Mouse (Mus musculus) erythroid progenitor cell, adult 5-6 weeks (primary cell): ENCODE data around the gene Ralgps1. TPM values are rescaled to one million over a fixed set of nuclear protein-coding genes. Genes with fewer than 3 reads are reported as not detected.

ENCODE experiments used
- ATAC-seq: replicated peaks from 2 replicates; pipeline ENCODE4 v1.8.0; 2016; ENCODE audit warnings: moderate number of reproducible peaks, mild to moderate bottlenecking, moderate TSS enrichment, inconsistent platforms; ENCODE audit not compliant: poor library complexity, low FRiP score, severe bottlenecking
- total RNA-seq, 2 experiments: library from RNA; stranded (forward) in 1 of 2; stranded (reverse) in 1 of 2; fragments of 150-400 nt in 1 of 2; fragments of 186-747, 209-891 nt in 1 of 2; gene quantifications; 2 replicates each; pipeline versions ENCODE4 v1.2.3 to v1.2.4; 2015 to 2017; ENCODE audit warnings: low replicate concordance in 2 of 2

Ralgps1 gene
- total RNA-seq, 2 experiments from 2014 or later, result not detected

- ATAC-seq, result no peak
Observed at GRCm38 (mm10) chr2:33253572-33254190, 117.6 kb downstream of the Ralgps1 start.

- ATAC-seq, result no peak
Observed at GRCm38 (mm10) chr2:33252751-33253150, 118.5 kb downstream of the Ralgps1 start.

DNA sequence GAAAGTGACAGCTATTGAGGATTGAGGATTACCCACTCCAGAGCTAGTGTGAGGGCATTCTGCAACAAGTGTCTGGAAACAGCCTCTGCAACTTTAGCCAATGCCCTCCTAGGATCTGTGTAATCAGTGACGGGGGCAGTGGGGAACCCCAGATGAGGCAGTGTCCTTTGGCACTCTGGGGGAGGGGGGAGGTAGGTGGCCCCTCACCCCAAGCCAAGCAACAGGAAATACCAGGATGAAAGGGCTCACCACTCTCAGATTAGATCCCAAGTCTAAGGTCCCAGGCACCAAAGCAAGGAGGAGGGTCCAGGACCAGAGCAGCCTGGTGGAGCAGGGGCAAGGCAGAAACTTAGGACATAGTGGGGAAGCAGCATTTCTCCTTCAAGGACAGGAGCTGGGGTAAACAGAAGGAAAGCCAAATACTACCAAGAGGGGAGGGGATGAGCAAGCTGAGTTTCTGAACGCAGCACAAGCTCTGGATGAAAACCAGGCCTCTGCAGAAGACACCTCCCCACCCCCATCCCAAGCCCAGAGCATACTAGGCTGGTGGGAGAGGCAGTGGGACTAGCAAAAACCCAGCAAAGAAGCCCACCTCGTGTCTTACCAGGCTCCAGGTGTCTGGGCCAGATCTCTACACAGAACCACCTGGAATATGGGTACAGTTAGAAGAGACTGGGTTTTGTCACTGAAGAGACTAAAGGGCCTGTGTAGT lies 121.2 kb downstream of the Ralgps1 start:
- ATAC-seq, result no peak

GRCm38 (mm10) chr2:33248549-33248948 lies 122.7 kb downstream of the Ralgps1 start:
- no peak for ATAC-seq

GRCm38 (mm10) chr2:33246841-33247240 lies 124.4 kb downstream of the Ralgps1 start:
- no peak for ATAC-seq

DNA sequence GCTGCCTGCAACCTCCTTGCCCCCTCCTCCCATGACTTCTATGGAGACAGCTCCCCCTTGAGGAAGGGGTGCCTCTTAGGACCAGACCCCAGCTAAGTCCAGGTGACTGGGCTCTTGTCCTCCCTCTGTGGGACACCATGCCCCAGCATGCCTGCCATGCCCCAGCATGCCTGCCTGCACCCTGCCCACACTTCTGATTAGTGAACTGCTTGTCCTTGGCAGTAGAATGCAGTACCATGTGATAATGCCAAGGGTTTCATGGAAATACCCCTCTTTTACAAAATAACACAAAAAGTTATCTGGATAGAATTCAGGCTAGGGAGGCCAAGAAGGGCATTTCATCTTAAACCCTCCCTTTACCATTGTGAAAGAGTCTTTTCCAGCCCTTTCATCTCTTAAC lies 125.9 kb downstream of the Ralgps1 start:
- ATAC-seq, result no peak

- no peak for ATAC-seq
Observed at GRCm38 (mm10) chr2:33244880-33245279, 126.4 kb downstream of the Ralgps1 start.

DNA sequence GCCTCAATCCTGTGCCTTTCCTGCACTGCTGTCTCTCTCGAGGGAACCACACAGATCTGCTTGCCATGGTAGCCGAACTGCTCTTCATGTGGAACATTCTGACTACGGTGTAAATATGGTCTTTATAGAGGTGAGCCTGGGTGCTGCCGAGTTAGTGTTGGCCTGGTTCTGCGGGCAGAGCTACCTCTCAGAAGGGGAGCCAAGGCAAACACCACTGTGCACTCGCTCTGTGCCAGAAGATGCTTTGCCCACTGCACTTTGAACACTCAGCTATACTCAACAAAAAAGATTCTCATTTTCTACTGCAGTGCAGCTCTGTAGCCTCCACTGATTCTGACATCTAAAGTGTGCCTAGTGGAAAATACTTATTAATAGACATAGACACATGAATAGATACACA lies 133.7 kb downstream of the Ralgps1 start:
- ATAC-seq, result no peak

DNA sequence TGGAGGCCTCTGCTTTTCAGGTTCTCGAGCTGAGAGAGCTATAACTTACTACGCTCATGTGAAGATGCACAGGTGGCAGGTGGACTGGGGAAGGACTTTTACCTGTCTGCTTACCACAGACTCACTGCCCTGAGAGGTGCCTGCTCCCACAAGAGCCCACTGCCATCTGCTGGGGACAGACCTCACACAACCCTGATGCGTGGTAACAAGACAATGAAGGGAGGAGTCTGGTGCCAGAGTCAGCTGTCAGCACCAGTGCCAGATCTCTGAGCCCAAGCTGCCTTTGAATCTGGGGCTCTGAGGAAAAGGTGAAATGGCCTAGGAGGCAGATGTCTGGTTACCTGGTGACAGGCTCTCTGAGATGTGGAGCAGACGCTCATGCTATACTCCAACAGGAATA lies 136.4 kb downstream of the Ralgps1 start:
- no peak for ATAC-seq

GRCm38 (mm10) chr2:33233856-33234255 lies 137.4 kb downstream of the Ralgps1 start:
- ATAC-seq, result no peak

GRCm38 (mm10) chr2:33232782-33233570 lies 138.3 kb downstream of the Ralgps1 start:
- no peak for ATAC-seq

DNA sequence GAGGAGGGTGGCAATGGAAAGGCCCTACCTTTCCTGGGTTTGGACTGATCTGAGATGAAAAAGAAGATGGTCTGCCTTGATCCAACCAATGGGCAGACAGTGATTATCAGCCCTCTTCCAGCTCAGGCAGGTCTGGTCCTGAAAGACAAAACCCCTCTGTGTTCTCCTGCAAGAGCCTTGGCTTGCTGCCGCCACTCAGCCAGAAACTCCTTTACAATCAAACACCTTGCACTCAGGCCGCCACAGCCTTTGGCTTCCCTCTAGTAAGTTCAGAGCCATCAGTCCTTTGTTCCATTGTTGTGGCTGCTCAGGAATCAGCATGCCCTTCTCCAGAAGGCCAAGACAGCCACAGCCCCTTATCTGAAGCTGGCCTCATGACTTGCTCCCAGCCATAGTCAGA lies 139.5 kb downstream of the Ralgps1 start:
- ATAC-seq, result no peak

GRCm38 (mm10) chr2:33230701-33231100 lies 140.6 kb downstream of the Ralgps1 start:
- no peak for ATAC-seq

DNA sequence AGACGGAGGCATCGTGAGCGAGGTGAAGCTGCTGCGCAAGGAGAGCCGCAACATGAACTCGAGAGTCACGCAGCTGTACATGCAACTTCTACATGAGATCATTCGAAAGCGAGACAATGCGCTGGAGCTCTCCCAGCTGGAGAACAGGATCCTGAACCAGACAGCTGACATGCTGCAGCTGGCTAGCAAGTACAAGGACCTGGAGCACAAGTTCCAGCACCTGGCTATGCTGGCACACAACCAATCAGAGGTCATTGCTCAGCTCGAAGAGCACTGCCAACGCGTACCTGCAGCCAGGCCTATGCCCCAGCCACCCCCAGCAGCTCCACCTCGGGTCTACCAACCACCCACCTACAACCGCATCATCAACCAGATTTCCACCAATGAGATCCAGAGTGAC lies 142.7 kb downstream of the Ralgps1 start:
- ATAC-seq, result no peak

DNA sequence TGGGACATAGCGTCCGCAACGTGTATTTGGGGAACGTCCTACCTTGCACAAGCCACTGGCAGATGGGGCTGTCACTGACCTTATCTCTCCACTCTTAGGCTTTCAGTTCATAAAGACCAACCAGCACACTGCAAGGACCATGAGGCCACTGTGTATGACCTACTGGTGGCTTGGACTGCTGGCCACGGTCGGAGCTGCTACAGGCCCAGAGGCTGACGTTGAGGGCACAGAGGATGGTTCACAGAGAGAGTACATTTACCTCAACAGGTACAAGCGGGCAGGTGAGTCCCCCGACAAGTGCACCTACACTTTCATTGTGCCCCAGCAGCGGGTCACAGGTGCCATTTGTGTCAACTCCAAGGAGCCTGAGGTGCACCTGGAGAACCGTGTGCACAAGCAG lies 143.2 kb downstream of the Ralgps1 start:
- ATAC-seq, result no peak

GRCm38 (mm10) chr2:33225921-33226320 lies 145.4 kb downstream of the Ralgps1 start:
- no peak for ATAC-seq

DNA sequence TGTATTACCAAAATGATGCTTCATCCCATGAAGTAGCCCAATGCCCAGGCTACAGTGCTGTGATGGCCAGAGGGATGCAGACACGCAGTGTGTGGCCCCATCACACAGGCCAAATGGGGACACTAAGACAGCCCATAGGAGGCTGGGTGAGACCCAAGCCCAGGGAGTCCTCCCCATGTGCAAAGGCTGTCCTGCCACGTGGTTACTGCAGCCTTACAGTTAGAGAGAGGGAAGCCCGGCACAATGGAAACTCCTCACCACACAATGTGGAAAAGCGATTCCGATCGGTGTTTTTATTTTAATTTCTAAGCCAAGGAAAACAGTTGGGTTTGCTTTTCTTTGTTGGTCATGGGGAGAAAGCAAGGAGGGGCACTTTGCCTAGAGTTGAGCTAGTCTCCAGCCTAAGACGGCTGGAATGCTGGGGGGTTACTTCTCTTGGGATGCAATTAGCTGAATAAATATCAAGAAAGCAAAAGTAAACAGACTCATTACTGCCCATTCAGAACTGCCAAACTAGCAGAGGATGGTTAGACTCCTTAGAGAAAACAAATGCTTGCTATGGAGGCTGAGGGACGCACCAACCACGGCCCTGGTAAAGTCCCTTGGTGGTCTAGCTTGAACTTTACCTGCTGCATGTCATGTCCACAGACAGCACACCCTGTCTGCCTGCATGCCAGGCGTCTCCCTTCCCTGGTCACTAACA lies 147.5 kb downstream of the Ralgps1 start:
- no peak for ATAC-seq

- no peak for ATAC-seq
Observed at GRCm38 (mm10) chr2:33222480-33222879, 148.8 kb downstream of the Ralgps1 start.

- ATAC-seq, result no peak
Observed at GRCm38 (mm10) chr2:33221339-33221900, 149.9 kb downstream of the Ralgps1 start.
